Mouse (Mus musculus) adrenal gland, adult 18-20 months (tissue): ENCODE results near the gene Chrna3. TPM values are rescaled to one million over a fixed set of nuclear protein-coding genes. Genes with fewer than 3 reads are reported as not detected.
A peak's percentile ranks its signal among the peaks of the same experiment; 100 is the strongest.

Experiments used
- DNase-seq, 2 experiments: peaks; one replicate each; pipeline ENCODE4 v3.0.0; 2021 to 2022; ENCODE audit warnings: low spot score in 2 of 2
- long read RNA-seq, 2 experiments: library from polyadenylated mRNA; stranded (forward); transcript quantifications; one replicate each; pipeline ENCODE4 v2.0.0; 2021
- total RNA-seq, 2 experiments: library from RNA; stranded (reverse); gene quantifications; 1 replicate in 1 of 2; 2 replicates in 1 of 2; pipeline ENCODE4 v1.2.3; 2021

Gene Chrna3
- 10 to 100 TPM; 15.0 to 21.7 TPM for total RNA-seq
- long read RNA-seq, experiment 1, full-length matches to known transcripts: 23 of 24 reads
- long read RNA-seq, experiment 1, partial matches to known transcripts: 1 of 24 reads
- long read RNA-seq, experiment 1, other reads (novel, unspliced or antisense): 0 of 24 reads
- long read RNA-seq, experiment 2, full-length matches to known transcripts: 23 of 25 reads
- long read RNA-seq, experiment 2, partial matches to known transcripts: 1 of 25 reads
- long read RNA-seq, experiment 2, other reads (novel, unspliced or antisense): 1 of 25 reads

GRCm38 (mm10) chr9:55026275-55026663 is at the start of gene Chrna3:
Gene Chrna3, minus strand, starts transcription at chr9:55026562.
- no peak for DNase-seq

- no peak for DNase-seq
Observed at GRCm38 (mm10) chr9:55067965-55068265, 41.6 kb upstream of the Chrna3 start.

GRCm38 (mm10) chr9:55067260-55067964 is 41.0 kb upstream of the Chrna3 start:
- DNase-seq: no peak

GRCm38 (mm10) chr9:55065241-55065640 is 38.9 kb upstream of the Chrna3 start:
- no peak for DNase-seq

- no peak for DNase-seq
Observed at GRCm38 (mm10) chr9:55058067-55058466, 31.7 kb upstream of the Chrna3 start.

GRCm38 (mm10) chr9:55055386-55055930 is 29.1 kb upstream of the Chrna3 start:
- DNase-seq: no peak

GRCm38 (mm10) chr9:55048211-55048880 is 22.0 kb upstream of the Chrna3 start, which contains the start of gene Chrnb4:
Gene Chrnb4, minus strand, starts transcription at chr9:55048779.
- no peak for DNase-seq

GRCm38 (mm10) chr9:55046764-55047163 is 20.4 kb upstream of the Chrna3 start:
- no peak for DNase-seq

GRCm38 (mm10) chr9:55045001-55045400 is 18.6 kb upstream of the Chrna3 start:
- DNase-seq: no peak

GRCm38 (mm10) chr9:55043688-55044087 is 17.3 kb upstream of the Chrna3 start:
- no peak for DNase-seq

- no peak for DNase-seq
Observed at GRCm38 (mm10) chr9:55041389-55041788, 15.0 kb upstream of the Chrna3 start.

- DNase-seq: no peak
Observed at GRCm38 (mm10) chr9:55039983-55040382, 13.6 kb upstream of the Chrna3 start.

GRCm38 (mm10) chr9:55038948-55039347 is 12.6 kb upstream of the Chrna3 start:
- no peak for DNase-seq

- no peak for DNase-seq
Observed at GRCm38 (mm10) chr9:55031435-55032167, 5.2 kb upstream of the Chrna3 start.

GRCm38 (mm10) chr9:55025534-55026274 is 658 bp downstream of the Chrna3 start:
- DNase-seq: no peak

GRCm38 (mm10) chr9:55023902-55024583 is 2.3 kb downstream of the Chrna3 start:
- DNase-seq: peak; percentile 85 to 86

GRCm38 (mm10) chr9:55023326-55023725 is 3.0 kb downstream of the Chrna3 start:
- no peak for DNase-seq

- no peak for DNase-seq
Observed at GRCm38 (mm10) chr9:55016926-55017325, 9.4 kb downstream of the Chrna3 start.

- DNase-seq: no peak
Observed at GRCm38 (mm10) chr9:55010588-55011350, 15.6 kb downstream of the Chrna3 start.
